Mouse (Mus musculus): ENCODE measurements around the gene Faah. TPM values are rescaled to one million over a fixed set of nuclear protein-coding genes. Genes with fewer than 3 reads are reported as not detected.

The Faah gene
- total and polyA plus RNA-seq, 3 experiments, result 3.4 to 15.1 (median 13.3) TPM

DNA sequence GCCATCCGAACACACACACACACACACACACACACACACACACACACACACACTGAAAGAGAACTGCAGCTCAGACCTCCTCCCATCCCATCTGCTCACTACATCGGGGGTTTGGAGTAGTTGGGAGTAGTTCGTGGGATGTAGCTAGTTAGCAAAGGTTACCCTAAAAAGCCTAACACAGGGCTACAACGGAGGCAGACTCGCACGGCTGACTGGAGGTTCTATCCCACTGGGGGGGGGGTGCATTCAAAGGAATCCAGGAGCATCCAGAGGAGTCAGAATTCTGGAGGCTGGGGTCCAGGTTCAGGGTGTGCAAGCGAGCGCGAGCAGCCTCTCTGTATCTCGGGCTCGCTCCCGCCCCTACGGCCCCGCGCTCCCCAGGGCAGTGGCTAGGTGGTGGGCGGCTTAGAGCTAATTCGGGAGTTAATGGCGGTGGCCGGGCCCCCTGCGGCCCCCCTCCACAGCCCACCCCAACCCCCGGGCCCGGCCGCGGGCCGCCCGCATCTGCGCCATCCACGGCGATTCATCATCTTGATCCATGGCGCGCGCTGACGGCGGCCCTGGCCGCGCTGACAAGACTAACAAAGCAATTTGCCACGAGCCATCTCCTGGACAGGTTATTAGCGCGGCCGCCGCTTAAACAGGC, 73.9 kb downstream of the Faah start:
- Histone ChIP-seq H3K27me3 (replicated peaks) (peaks cover 82% of the 10 kb centered on the region), H3K4me2 (ENCODE audit: insufficient read depth, low read depth, poor library complexity, severe bottlenecking) (no peak overlapping the region), H3K36me3 (replicated peaks in 1 of 2; ENCODE audit: control insufficient read depth in 1 of 2, insufficient read depth in 1 of 2, low read length in 1 of 2) (no peaks in the 10 kb centered on the region), H3K27ac (ENCODE audit: insufficient read depth, low read depth) (no peak overlapping the region), H3K79me2 (replicated peaks; ENCODE audit: control insufficient read depth, extremely low read depth, insufficient read depth, poor library complexity, severe bottlenecking) (no peaks in the 10 kb centered on the region), H3K4me3 (replicated peaks in 1 of 3; ENCODE audit: low read depth in 2 of 3, low read length in 2 of 3, poor library complexity in 1 of 3) (no peak overlapping the region), H3K4me1 (ENCODE audit: control insufficient read depth in 1 of 2, insufficient read depth in 2 of 2) (no peaks in the 10 kb centered on the region; a peak in 1 of 4 replicates), H3K9ac (ENCODE audit: insufficient read depth, low read depth) (no peak overlapping the region), H3K9me3 (replicated peaks; ENCODE audit: low read length) (no peaks in the 10 kb centered on the region)
- dilution Hi-C loops (cut with MboI; ENCODE audit: extremely low pct_ligation_motif_present, extremely low pct_unique_long_range_greater_than_20kb, low sequenced_read_pairs), result no loop called here
- TF ChIP-seq USF2 (conservative IDR thresholded peaks at IDR 0.05; ENCODE audit: low read depth, low read length), result no peak
- TF ChIP-seq CHD1 (IDR thresholded peaks at IDR 0.05; ENCODE audit: low read depth, low read length), result no peak
- DNase-seq (ENCODE audit: extremely low read depth), result no peak
- in situ Hi-C loops (cut with MboI; ENCODE audit: low pct_ligation_motif_present, low pct_unique_long_range_greater_than_20kb, low sequenced_read_pairs), result no loop called here

GRCm38 (mm10) chr4:115941242-115941820, 76.4 kb downstream of the Faah start:
- no peak for DNase-seq (ENCODE audit: extremely low read depth)
- Histone ChIP-seq H3K4me2 (ENCODE audit: insufficient read depth, low read depth, poor library complexity, severe bottlenecking) (no peak overlapping the region), H3K4me3 (replicated peaks in 1 of 3; ENCODE audit: low read depth in 2 of 3, low read length in 2 of 3, poor library complexity in 1 of 3) (no peak overlapping the region), H3K9ac (ENCODE audit: insufficient read depth, low read depth) (no peak overlapping the region), H3K27me3 (replicated peaks) (peaks cover 90% of the 10 kb centered on the region), H3K9me3 (replicated peaks; ENCODE audit: low read length) (no peaks in the 10 kb centered on the region), H3K4me1 (ENCODE audit: control insufficient read depth in 1 of 2, insufficient read depth in 2 of 2) (no peaks in the 10 kb centered on the region; a peak in 1 of 4 replicates), H3K36me3 (replicated peaks in 1 of 2; ENCODE audit: control insufficient read depth in 1 of 2, insufficient read depth in 1 of 2, low read length in 1 of 2) (no peaks in the 10 kb centered on the region), H3K79me2 (replicated peaks; ENCODE audit: control insufficient read depth, extremely low read depth, insufficient read depth, poor library complexity, severe bottlenecking) (no peaks in the 10 kb centered on the region), H3K27ac (ENCODE audit: insufficient read depth, low read depth) (no peak overlapping the region)
- TF ChIP-seq RAD21 (IDR thresholded peaks at IDR 0.05; ENCODE audit: low read depth, low read length), result no peak
- no peak for TF ChIP-seq MXI1 (IDR thresholded peaks at IDR 0.05; ENCODE audit: low read depth, low read length)
- TF ChIP-seq MAX (IDR thresholded peaks at IDR 0.05; ENCODE audit: low read length), result no peak
- no peak for TF ChIP-seq ZC3H11A (IDR thresholded peaks at IDR 0.05; ENCODE audit: low read depth, low read length)
- no peak for TF ChIP-seq RCOR1 (conservative IDR thresholded peaks at IDR 0.05; ENCODE audit: low read depth, low read length)
- no peak for TF ChIP-seq EP300 (IDR thresholded peaks at IDR 0.05; ENCODE audit: low read length)
- TF ChIP-seq KAT2A (IDR thresholded peaks at IDR 0.05; ENCODE audit: insufficient replicate concordance, low read length), result no peak
- no peak for TF ChIP-seq SIN3A (IDR thresholded peaks at IDR 0.05; ENCODE audit: low read length)
- no peak for TF ChIP-seq ZMIZ1 (IDR thresholded peaks at IDR 0.05; ENCODE audit: low read depth, low read length)
- no peak for TF ChIP-seq SMC3 (IDR thresholded peaks at IDR 0.05; ENCODE audit: low read depth, low read length)
- TF ChIP-seq BHLHE40 (IDR thresholded peaks at IDR 0.05; ENCODE audit: low read depth, low read length), result no peak
- TF ChIP-seq CHD2 (IDR thresholded peaks at IDR 0.05; ENCODE audit: low read length), result no peak
- TF ChIP-seq USF1 (IDR thresholded peaks at IDR 0.05; ENCODE audit: low read depth, low read length), result no peak
- TF ChIP-seq CTCF (conservative IDR thresholded peaks at IDR 0.05 in 1 of 2, IDR thresholded peaks at IDR 0.05 in 1 of 2; ENCODE audit: low read depth in 2 of 2, low read length in 2 of 2), result no peak
- no peak for TF ChIP-seq NRF1 (IDR thresholded peaks at IDR 0.05; ENCODE audit: low read depth, low read length)
- no peak for TF ChIP-seq NELFE (IDR thresholded peaks at IDR 0.05; ENCODE audit: low read depth, low read length)
- no peak for TF ChIP-seq USF2 (conservative IDR thresholded peaks at IDR 0.05; ENCODE audit: low read depth, low read length)
- no peak for TF ChIP-seq ZKSCAN1 (IDR thresholded peaks at IDR 0.05; ENCODE audit: borderline replicate concordance, low read depth, low read length)
- dilution Hi-C loops (cut with MboI; ENCODE audit: extremely low pct_ligation_motif_present, extremely low pct_unique_long_range_greater_than_20kb, low sequenced_read_pairs), result no loop called here
- in situ Hi-C loops (cut with MboI; ENCODE audit: low pct_ligation_motif_present, low pct_unique_long_range_greater_than_20kb, low sequenced_read_pairs), result no loop called here
